Mouse (Mus musculus): Measurements from ENCODE around the gene Wdr90.
"Not testable (repeated sequence)": the region's sequence is repeated elsewhere in the genome, so short reads cannot be mapped to it uniquely, and the experiment has no call there.

The Wdr90 gene

GRCm38 (mm10) chr17:25877741-25878610 is 16.7 kb upstream of the Wdr90 start:
- DNase-seq (ENCODE audit: low spot score in 2 of 2) = no peak

GRCm38 (mm10) chr17:25877025-25877424 is 15.7 kb upstream of the Wdr90 start:
- DNase-seq (ENCODE audit: low spot score in 2 of 2) = no peak

- no peak for DNase-seq (ENCODE audit: low spot score in 2 of 2)
Observed at GRCm38 (mm10) chr17:25876347-25876915, 15.1 kb upstream of the Wdr90 start.

GRCm38 (mm10) chr17:25875171-25876136 is 14.2 kb upstream of the Wdr90 start:
- peak; percentile 91 for DNase-seq (ENCODE audit: low spot score in 2 of 2)

DNA sequence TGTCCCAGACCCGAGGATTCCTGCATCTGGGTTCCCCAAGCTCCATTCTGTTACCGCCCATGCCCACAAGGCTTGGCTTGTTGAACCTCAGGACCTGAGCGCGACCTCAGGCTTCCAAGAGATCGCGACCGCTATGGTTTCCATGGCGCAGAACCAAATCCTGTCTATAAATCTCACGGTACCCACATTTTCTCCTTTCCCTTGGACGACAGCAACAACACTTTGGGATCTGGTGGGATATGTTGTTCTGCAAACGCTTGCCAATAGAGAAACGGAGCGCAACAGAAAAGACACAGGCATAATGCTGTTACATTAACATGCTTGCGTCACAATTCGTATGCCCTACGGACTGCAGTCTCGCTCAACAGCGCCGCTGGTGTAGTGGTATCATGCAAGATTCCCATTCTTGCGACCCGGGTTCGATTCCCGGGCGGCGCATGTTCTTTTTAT is 13.4 kb upstream of the Wdr90 start, which contains the start of gene Mettl26:
Gene Mettl26, plus strand, starts transcription at position 354 of the 450 bp plus-strand sequence.
- peak; percentile 100 for DNase-seq (ENCODE audit: low spot score in 2 of 2)

DNA sequence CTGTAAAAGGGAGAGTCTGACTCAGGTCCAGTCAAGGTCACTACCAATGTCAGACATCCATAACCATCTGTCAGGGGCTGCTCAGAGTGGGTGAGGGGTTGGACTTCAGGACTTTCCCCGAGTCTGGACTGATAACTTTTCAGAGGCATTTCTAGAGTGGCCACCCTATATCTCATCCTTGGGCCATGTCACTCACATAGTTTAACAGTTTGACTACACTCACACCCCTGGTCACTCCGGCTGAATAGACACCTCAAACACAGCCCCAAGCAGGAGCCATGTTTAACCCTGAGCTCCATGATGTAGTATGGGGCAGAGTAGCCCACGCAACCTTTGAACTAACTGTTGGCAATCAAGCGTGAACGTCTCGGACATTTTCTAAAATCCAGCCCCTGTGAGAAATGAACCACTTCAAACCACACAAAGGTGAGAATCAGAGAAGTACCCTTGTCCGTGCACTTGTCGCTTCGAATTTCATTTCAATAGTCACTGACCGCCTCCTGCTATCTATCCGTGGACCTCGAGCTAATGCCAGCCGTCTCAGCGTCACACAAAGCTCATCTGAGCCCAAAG is 12.9 kb upstream of the Wdr90 start:
- DNase-seq (ENCODE audit: low spot score in 2 of 2) = no peak

- DNase-seq (ENCODE audit: low spot score in 2 of 2) = no peak
Observed at GRCm38 (mm10) chr17:25873405-25874147, 12.3 kb upstream of the Wdr90 start.

- no peak for DNase-seq (ENCODE audit: low spot score in 2 of 2)
Observed at GRCm38 (mm10) chr17:25872676-25873075, 11.4 kb upstream of the Wdr90 start.

- DNase-seq (ENCODE audit: low spot score in 2 of 2) = not testable (repeated sequence)
Observed at GRCm38 (mm10) chr17:25871566-25871965, 10.3 kb upstream of the Wdr90 start.

- no peak for DNase-seq (ENCODE audit: low spot score in 2 of 2)
Observed at GRCm38 (mm10) chr17:25869954-25870353, 8.7 kb upstream of the Wdr90 start.

DNA sequence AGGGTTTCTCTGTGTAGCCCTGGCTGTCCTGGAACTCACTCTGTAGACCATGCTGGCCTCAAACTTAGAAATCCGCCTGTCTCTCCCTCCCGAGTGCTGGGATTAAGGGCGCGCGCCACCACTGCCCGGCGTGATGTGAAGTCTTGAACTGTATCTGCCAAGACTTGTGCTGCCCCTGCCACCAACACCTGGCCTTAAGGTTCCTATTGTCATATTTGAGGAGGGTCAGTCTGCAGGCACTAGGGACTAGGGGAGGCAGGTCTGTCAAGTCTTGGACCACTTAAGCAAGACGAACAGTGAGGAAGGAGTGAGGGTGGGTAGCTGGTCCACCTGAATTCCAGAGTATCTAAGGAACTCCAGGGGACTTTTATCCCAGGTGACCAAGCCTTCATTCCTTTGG is 8.2 kb upstream of the Wdr90 start:
- DNase-seq (ENCODE audit: low spot score in 2 of 2) = no peak

DNA sequence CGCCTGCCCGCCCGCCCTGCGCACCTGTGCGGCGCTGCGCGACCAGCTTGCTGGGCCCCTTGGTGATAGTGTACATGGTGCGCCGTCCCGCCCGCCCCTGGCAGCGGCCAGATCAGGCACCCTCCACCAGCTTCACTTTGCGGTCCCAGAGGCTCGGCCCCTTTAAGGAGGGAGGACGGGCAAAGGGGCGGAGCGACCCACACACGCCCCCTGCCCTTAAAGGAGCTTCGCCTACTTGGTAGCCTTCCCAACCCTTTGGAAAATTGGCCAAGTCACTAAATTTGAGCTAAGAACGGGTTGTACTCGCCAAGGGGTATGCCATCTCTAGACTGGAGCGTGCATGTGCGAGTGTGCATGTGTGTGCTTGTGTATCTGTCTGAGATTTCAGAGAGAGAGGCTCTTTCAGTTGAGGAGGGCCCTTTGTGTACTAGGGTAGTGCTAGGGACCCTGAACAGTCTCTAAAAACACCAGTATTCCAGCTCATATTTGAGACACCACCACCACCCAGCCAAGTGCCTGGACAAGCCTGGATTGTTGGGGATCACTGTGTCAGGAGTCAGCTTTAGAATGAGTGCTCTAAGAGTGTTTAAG is 7.4 kb upstream of the Wdr90 start, which contains the start of gene Mcrip2:
Gene Mcrip2, minus strand, starts transcription at position 164 of the 591 bp plus-strand sequence.
- DNase-seq (ENCODE audit: low spot score in 2 of 2) = peak; percentile 82

- no peak for DNase-seq (ENCODE audit: low spot score in 2 of 2)
Observed at GRCm38 (mm10) chr17:25867836-25868600, 6.7 kb upstream of the Wdr90 start.

DNA sequence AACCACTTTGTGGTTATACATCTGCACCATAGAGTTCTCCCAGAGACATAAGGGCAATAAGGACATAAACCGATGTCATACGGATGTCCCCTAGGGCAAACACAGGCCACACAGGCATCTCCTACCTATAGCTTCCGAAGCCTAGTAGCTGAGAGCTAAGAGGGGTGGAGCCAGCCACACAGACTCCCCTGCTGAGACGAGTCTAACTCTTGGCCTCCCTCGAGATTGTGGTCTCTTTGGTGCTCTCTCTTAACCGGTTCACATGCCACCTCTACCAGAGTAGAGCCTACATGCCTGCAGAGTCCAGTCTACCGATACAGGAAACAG is 6.2 kb upstream of the Wdr90 start:
- no peak for DNase-seq (ENCODE audit: low spot score in 2 of 2)

- DNase-seq (ENCODE audit: low spot score in 2 of 2) = no peak
Observed at GRCm38 (mm10) chr17:25866172-25866571, 4.9 kb upstream of the Wdr90 start.

GRCm38 (mm10) chr17:25865288-25865687 is 4.0 kb upstream of the Wdr90 start:
- no peak for DNase-seq (ENCODE audit: low spot score in 2 of 2)

DNA sequence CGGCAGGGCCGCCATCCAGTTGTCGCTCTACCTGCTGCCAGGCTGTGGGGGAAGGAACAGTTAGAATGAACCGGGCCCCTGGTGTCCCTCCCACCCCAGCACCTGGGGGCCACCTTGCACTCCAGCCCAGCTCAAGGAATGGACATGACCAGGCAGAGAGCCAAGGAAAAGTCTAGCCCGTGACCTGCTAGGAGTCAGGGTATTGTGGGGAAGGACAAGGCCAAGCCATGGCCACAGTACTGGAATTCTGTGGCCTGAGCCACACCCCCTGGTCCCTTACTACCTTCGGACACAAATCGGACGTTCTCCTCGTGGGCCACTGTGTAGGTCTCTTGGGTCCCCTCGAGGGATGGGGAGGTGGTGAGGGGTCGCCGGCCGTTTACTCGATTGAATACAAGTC is 3.0 kb upstream of the Wdr90 start:
- DNase-seq (ENCODE audit: low spot score in 2 of 2) = no peak

DNA sequence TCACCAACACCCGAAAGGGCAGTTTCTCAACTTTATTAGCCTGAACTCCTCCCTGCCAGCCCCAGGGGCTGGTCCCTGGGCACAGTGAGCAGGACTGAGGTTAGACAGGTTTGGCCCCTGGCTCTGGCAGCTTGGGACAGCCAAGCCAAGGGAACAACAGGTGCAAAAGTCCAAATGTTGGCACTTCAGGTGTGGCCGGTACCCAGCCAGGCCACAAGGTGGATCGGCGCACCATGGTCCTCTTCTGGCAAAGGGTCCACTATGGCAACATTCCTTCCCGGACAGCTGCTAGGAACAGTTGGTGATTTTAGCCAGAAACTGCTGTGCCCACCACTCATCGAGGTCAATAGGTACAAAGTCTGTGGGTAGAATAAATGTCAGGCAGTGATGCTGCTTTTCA is 2.4 kb upstream of the Wdr90 start:
- no peak for DNase-seq (ENCODE audit: low spot score in 2 of 2)

GRCm38 (mm10) chr17:25861704-25862612 is 657 bp upstream of the Wdr90 start:
- no peak for DNase-seq (ENCODE audit: low spot score in 2 of 2)
